Mouse (Mus musculus) kidney, embryonic 14.5 days (tissue): ENCODE data around the gene Zcchc4. TPM values are rescaled to one million over a fixed set of nuclear protein-coding genes. Genes with fewer than 3 reads are reported as not detected.

Experiments used
- ATAC-seq: fragments of 200-750 bp; cut with Nextera tagmentation; 2 replicates; pipeline ENCODE4 v1.8.0; 2017; ENCODE audit warnings: moderate number of reproducible peaks, mild to moderate bottlenecking, moderate TSS enrichment, moderate library complexity; ENCODE audit not compliant: low FRiP score, low TSS enrichment
- H3K27ac ChIP-seq: fragments of 300-500 bp; sonication (generic); 2 replicates; pipeline ENCODE4 v1.5.1; 2014; ENCODE audit warnings: low read depth, mild to moderate bottlenecking, low read length, moderate library complexity, mixed read lengths
- H3K27me3 ChIP-seq: fragments of 300-500 bp; sonication (generic); 2 replicates; pipeline ENCODE4 v1.6.1; 2014; ENCODE audit warnings: mild to moderate bottlenecking, low read length; ENCODE audit not compliant: control insufficient read depth, insufficient read depth
- H3K36me3 ChIP-seq: fragments of 300-500 bp; sonication (generic); 2 replicates; pipeline ENCODE4 v1.6.1; 2014; ENCODE audit warnings: low read length, mixed read lengths; ENCODE audit not compliant: control insufficient read depth, insufficient read depth
- H3K4me1 ChIP-seq: fragments of 300-500 bp; sonication (generic); 2 replicates; pipeline ENCODE4 v1.6.1; 2014; ENCODE audit warnings: low read length, mixed read lengths; ENCODE audit not compliant: control insufficient read depth, insufficient read depth
- H3K4me2 ChIP-seq: fragments of 300-500 bp; sonication (generic); replicated peaks from 2 replicates; pipeline ENCODE4 v1.6.1; 2014; ENCODE audit warnings: low read depth, mild to moderate bottlenecking, low read length
- H3K4me3 ChIP-seq: fragments of 300-500 bp; sonication (generic); 2 replicates; pipeline ENCODE4 v1.5.1; 2014; ENCODE audit warnings: mild to moderate bottlenecking, low read length
- H3K9ac ChIP-seq: fragments of 300-500 bp; sonication (generic); 2 replicates; pipeline ENCODE4 v1.6.1; 2014; ENCODE audit warnings: low read depth, mild to moderate bottlenecking, low read length, moderate library complexity
- H3K9me3 ChIP-seq: fragments of 300-500 bp; sonication (generic); 2 replicates; pipeline ENCODE4 v1.6.1; 2016; ENCODE audit warnings: low read length; ENCODE audit not compliant: control insufficient read depth
- WGBS: fragments of 180-500 bp; shearing (Covaris S2); extraction: QIAGEN DNeasy Blood & Tissue Kit; methylation state at CpG from one replicate; pipeline ENCODE4 v1.1.7; 2014; 5-methylcytosine and 5-hydroxymethylcytosine counted together
- polyA plus RNA-seq: library from polyadenylated mRNA; unstranded; fragments of >200 nt; fragmentation: Nextera tagmentation; extraction: Ambion mirVana; gene quantifications from 2 replicates; pipeline ENCODE4 v1.2.1, GENCODE M21; 2014

Zcchc4 gene
- polyA plus RNA-seq, 1 experiment from 2014 or later, result 18.5 TPM

DNA sequence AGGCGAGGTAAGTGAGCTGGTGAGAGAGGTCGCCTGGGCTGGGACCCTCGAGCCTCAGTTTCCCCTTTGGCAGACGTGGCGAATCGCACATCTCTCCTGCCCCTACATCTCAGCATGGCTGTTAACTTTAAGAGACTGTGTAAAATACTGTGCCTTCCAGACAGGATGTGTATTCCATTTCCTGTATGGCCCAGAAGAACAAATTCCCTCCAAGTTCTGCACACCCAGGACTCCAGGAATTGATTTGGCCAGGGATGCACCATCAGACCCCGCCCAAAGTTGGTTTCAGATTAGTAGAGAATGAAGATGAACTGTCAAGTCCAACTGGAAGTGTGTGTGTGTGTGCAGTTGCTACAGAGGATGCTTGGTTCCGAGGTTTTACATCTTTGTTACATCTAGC is 59.2 kb downstream of the Zcchc4 start:
- peak overlapping the region; percentile 90 for H3K27ac ChIP-seq
- peak overlapping the region; percentile 89 for H3K4me3 ChIP-seq
- no peak for ATAC-seq
- peak overlapping the region; percentile 79 for H3K4me2 ChIP-seq
- peak overlapping the region; percentile 90 for H3K9ac ChIP-seq
- H3K27me3 ChIP-seq, result no peaks in the 10 kb centered on the region
- peaks cover 8% of the 10 kb centered on the region for H3K36me3 ChIP-seq
- peaks cover 9% of the 10 kb centered on the region; the same call in 1 of the 2 replicates for H3K4me1 ChIP-seq
- H3K9me3 ChIP-seq, result no peaks in the 10 kb centered on the region
- WGBS, result 7% methylated on average over 8 of the region's 8 CpGs

DNA sequence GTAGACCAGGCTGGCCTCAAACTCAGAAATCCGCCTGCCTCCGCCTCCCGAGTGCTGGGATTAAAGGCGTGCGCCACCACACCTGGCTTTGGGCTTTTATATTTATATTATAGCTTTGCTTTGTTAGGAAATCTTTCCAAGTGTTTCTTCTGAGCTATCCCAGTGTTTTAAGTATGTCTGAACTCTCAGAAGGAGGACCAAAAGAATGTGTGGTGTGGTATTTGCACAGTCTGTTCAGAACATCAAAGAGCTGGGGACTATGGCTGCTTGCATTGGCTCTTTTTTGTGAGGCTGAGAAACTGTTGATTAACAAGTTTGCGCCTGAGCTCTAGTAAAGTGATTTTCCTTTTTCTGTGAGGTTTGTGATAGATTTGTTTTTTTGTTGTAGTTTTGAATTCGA is 69.1 kb downstream of the Zcchc4 start:
- 92% methylated on average over 7 of the region's 7 CpGs for WGBS
- no peaks in the 10 kb centered on the region for H3K27me3 ChIP-seq
- ATAC-seq, result no peak
- no peak overlapping the region for H3K27ac ChIP-seq
- H3K9ac ChIP-seq, result no peak overlapping the region
- peaks cover 86% of the 10 kb centered on the region for H3K36me3 ChIP-seq
- H3K4me1 ChIP-seq, result no peaks in the 10 kb centered on the region
- H3K4me2 ChIP-seq, result no peak overlapping the region
- H3K4me3 ChIP-seq, result no peak overlapping the region
- no peaks in the 10 kb centered on the region for H3K9me3 ChIP-seq

DNA sequence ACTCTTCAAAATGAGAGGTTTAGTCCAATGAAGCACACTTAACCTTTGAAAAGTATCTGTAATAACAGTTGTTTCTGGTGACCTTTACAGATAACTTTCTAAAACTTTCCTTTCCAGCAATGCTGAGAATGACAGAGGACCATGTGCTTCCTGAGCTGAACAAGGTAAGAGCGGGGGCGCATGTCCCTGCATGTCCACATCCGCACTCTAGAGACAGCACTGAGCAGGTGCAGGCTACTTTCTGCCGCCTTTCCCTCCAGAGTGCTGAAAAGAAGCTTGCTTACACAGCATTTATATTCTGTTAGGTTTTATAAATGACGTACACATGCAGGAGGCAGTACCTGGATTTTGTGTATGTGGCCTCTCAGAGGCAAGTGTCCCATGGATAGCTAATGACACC is 80.5 kb downstream of the Zcchc4 start:
- ATAC-seq, result no peak
- no peak overlapping the region for H3K27ac ChIP-seq
- H3K36me3 ChIP-seq, result peaks cover 75% of the 10 kb centered on the region
- H3K27me3 ChIP-seq, result no peaks in the 10 kb centered on the region
- no peaks in the 10 kb centered on the region for H3K9me3 ChIP-seq
- H3K9ac ChIP-seq, result no peak overlapping the region
- H3K4me3 ChIP-seq, result no peak overlapping the region
- no peak overlapping the region for H3K4me2 ChIP-seq
- no peaks in the 10 kb centered on the region for H3K4me1 ChIP-seq
- 93% methylated on average over 5 of the region's 5 CpGs for WGBS

DNA sequence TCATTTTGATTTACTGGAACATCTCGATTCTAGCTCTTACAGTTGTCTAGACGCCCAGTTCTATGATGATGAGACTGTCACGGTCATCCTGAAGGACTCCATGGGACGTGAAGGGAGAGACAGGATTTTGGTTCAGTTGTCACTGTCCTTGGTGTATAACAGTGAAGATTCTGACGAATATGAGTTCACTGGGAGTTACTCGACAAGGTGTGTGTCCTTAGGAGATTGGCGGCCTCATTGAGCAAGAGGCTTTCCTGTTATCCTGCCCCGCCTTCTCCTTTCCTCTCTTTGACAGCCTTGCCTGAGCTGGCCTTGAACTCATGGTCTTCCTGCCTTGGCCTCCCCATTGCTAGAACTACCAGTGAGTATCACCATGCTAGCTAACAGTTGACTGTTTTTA is 89.2 kb downstream of the Zcchc4 start:
- H3K9me3 ChIP-seq, result no peaks in the 10 kb centered on the region
- H3K27ac ChIP-seq, result no peak overlapping the region
- H3K4me2 ChIP-seq, result no peak overlapping the region
- 86% methylated on average over 8 of the region's 8 CpGs for WGBS
- no peak overlapping the region for H3K4me3 ChIP-seq
- peaks cover 82% of the 10 kb centered on the region for H3K36me3 ChIP-seq
- H3K27me3 ChIP-seq, result no peaks in the 10 kb centered on the region
- ATAC-seq, result no peak
- no peak overlapping the region for H3K9ac ChIP-seq
- no peaks in the 10 kb centered on the region for H3K4me1 ChIP-seq

DNA sequence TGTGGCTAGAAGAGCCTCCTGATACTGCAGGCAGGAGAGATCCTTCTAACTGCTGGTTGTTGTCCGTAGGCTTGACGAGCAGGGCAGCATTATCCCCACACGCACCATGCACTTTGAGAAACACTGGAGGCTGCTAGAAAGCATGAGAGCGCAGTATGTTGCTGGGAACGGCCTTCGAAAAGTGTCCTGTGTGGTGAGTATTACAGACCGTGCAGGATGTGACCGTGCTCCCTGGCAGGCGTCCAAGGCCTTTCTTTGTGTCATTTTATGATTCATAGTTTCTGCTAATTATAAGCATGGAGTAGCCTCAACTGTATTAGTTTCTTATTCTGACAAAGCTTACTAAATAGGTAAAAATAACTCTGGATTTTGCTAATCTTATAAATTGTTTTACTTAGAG is 90.6 kb downstream of the Zcchc4 start:
- H3K27ac ChIP-seq, result no peak overlapping the region
- H3K27me3 ChIP-seq, result no peaks in the 10 kb centered on the region
- WGBS, result 64% methylated on average over 9 of the region's 9 CpGs
- H3K36me3 ChIP-seq, result peaks cover 71% of the 10 kb centered on the region
- H3K9me3 ChIP-seq, result no peaks in the 10 kb centered on the region
- H3K4me2 ChIP-seq, result no peak overlapping the region
- ATAC-seq, result peak; percentile 43; the same call in 1 of the 2 replicates
- no peak overlapping the region for H3K4me3 ChIP-seq
- H3K9ac ChIP-seq, result no peak overlapping the region
- no peaks in the 10 kb centered on the region for H3K4me1 ChIP-seq

DNA sequence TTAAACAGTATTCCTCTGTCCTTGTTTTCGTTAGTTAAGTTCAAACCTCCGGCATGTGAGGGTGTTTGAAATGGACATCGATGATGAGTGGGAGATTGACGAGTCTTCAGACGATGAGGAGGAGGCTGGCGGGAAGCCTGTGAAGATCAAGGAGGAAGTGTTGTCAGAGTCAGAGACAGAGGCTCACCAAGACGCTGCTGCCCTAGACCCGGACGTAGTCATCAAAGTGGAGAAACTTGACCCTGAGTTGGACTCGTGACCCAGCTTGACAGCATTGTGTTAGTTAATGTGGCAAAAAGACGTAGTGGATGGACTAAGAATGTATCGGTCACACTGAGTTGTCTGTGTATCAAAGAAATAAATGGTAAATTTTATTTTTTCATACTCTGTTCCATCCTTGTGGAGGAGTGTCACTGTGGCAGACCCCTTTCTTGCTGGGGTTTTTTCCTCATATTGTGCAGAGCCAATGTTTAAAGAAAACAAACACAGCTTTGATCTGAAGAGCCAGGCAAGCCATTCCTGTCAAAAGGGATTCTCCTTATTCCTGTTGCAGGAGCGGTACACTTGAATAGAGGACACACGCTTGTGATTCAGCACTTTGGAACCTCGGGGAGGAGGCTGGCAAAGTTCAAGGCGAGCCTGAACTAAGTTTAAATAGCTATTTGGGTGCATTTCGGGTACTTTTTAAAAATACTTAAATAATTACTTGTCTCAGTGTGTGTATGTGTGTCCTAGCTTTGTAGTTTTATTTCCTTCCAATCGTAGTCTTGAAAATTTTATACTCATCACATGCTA is 91.3 kb downstream of the Zcchc4 start:
- no peaks in the 10 kb centered on the region for H3K27me3 ChIP-seq
- no peaks in the 10 kb centered on the region for H3K4me1 ChIP-seq
- WGBS, result 65% methylated on average over 18 of the region's 18 CpGs
- H3K9me3 ChIP-seq, result no peaks in the 10 kb centered on the region
- H3K36me3 ChIP-seq, result peaks cover 64% of the 10 kb centered on the region
- ATAC-seq, result no peak
- no peak overlapping the region for H3K27ac ChIP-seq
- H3K4me2 ChIP-seq, result no peak overlapping the region
- no peak overlapping the region for H3K9ac ChIP-seq
- H3K4me3 ChIP-seq, result no peak overlapping the region

DNA sequence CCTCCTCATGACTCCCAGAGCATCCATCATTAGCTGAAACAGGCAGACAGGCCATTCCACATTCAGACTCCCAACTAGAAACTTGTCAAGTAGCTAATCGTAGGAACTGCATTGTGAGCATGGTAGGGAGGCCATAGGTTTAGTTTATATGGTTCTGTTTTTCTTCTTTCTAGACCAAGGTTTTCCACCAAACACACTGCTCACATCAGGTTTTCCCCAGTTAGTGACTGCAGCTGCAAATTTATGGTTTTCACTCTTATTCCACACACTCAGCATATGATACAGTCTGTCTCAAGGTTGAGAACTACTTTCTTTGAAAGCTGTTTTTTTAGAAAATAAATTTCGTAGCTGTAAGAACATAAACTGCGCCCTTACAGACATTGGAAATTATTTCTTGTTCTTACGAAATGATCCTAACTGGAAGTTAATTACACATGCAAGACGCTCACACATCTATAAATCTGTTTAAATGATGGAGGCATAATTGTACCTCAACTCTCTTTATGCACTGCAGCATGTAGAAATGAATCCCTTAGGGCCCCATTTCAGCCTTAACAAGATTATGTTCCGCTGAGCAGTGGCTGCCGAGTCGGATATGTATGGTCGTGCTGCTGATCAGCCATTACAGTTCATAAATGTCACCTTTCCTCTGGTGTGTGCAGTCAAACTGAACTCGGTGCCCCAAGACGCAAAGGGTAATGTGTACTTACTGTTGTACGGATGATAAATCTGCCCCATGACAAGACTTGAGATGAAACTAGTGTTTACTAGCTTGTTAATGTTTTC is 93.9 kb downstream of the Zcchc4 start:
- Histone ChIP-seq H3K36me3 (peaks cover 41% of the 10 kb centered on the region), H3K4me1 (no peaks in the 10 kb centered on the region), H3K9ac (no peak overlapping the region), H3K4me2 (no peak overlapping the region), H3K4me3 (no peak overlapping the region), H3K27me3 (no peaks in the 10 kb centered on the region), H3K27ac (no peak overlapping the region), H3K9me3 (no peaks in the 10 kb centered on the region)
- no peak for ATAC-seq
- WGBS, result 41% methylated on average over 12 of the region's 12 CpGs

DNA sequence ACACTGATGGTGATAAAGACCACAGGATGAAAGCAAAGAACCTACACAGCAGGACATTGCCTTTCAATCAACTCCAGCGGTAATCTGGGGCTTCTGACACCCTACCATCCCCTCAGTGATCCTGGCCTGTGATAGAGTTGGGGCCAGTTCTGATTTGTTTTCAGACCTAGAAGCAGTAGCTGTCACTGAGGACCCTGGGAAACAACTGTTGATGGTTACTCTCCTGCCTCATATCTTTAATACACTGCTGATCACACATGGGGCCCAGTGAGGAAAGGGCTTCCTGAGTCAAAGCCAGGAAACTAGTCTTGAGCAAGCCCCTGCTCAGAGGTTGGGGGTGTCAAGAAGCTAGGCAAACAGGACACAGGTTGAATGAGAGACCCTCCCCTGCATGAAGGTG is 96.3 kb downstream of the Zcchc4 start:
- H3K27me3 ChIP-seq, result no peaks in the 10 kb centered on the region
- no peaks in the 10 kb centered on the region for H3K4me1 ChIP-seq
- no peak overlapping the region for H3K4me3 ChIP-seq
- H3K27ac ChIP-seq, result no peak overlapping the region
- peaks cover 21% of the 10 kb centered on the region for H3K36me3 ChIP-seq
- 47% methylated on average over 1 of the region's 1 CpGs for WGBS
- H3K9ac ChIP-seq, result no peak overlapping the region
- ATAC-seq, result no peak
- H3K4me2 ChIP-seq, result no peak overlapping the region
- no peaks in the 10 kb centered on the region for H3K9me3 ChIP-seq

DNA sequence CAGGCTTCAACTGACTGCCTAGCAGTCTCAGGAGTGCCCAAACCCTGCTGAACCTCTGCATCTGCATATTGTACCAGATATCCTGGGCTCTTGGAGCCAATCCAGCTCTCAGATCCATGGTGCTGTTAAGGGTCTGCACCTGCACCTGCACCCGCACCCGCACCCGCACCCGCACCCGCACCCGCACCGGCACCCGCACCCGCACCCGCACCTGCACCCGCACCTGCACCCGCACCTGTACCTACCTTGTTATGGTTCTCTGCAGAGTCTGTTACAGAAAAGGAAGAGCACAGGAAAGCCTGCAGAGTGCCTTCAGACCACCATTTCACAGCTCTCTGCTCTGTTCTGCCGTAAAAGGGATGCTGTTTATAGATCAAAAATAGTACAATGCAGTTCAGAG is 96.8 kb downstream of the Zcchc4 start:
- H3K27ac ChIP-seq, result no peak overlapping the region
- no peak overlapping the region for H3K9ac ChIP-seq
- H3K4me2 ChIP-seq, result no peak overlapping the region
- no peaks in the 10 kb centered on the region for H3K27me3 ChIP-seq
- H3K4me1 ChIP-seq, result no peaks in the 10 kb centered on the region
- WGBS, result 94% methylated on average over 13 of the region's 13 CpGs
- no peak for ATAC-seq
- H3K9me3 ChIP-seq, result no peaks in the 10 kb centered on the region
- peaks cover 16% of the 10 kb centered on the region; the same call in 1 of the 2 replicates for H3K36me3 ChIP-seq
- H3K4me3 ChIP-seq, result no peak overlapping the region
